Mouse (Mus musculus): ENCODE results near the gene Gm10188.
A peak's percentile ranks its signal among the peaks of the same experiment; 100 is the strongest.

DNA sequence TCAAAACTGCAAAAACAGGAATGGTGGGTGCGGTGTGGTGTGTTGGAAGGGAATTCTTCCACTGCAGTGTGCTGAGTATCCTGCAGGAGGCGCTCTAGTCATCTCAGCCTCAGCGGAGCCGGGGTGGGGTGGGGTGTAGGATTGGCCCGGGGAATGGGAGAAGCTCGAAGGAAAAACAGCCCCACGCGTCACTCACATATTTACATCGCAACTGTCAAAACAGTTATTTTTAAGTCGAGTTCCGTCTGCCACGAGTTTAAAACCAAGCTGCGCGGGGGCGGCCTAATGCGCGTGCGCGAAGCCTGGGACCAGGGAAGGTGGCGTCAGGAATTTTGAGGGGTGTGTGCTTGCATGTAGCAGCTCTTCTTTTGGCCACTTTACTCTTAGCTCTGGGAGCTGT is 17.3 kb downstream of the Gm10188 start:
- TF ChIP-seq POLR2A (IDR thresholded peaks at IDR 0.05; ENCODE audit: low read depth, low read length) (no peak), CTCF (IDR thresholded peaks at IDR 0.05; ENCODE audit: extremely low read depth, insufficient read length, insufficient replicate concordance, low read depth, low read length) (peak; percentile 72; the same call in 1 of the 2 replicates)

All from small intestine, adult 2 months (tissue).